ENCODE assay signal across 9 mouse cellular contexts in the genomic region with DNA sequence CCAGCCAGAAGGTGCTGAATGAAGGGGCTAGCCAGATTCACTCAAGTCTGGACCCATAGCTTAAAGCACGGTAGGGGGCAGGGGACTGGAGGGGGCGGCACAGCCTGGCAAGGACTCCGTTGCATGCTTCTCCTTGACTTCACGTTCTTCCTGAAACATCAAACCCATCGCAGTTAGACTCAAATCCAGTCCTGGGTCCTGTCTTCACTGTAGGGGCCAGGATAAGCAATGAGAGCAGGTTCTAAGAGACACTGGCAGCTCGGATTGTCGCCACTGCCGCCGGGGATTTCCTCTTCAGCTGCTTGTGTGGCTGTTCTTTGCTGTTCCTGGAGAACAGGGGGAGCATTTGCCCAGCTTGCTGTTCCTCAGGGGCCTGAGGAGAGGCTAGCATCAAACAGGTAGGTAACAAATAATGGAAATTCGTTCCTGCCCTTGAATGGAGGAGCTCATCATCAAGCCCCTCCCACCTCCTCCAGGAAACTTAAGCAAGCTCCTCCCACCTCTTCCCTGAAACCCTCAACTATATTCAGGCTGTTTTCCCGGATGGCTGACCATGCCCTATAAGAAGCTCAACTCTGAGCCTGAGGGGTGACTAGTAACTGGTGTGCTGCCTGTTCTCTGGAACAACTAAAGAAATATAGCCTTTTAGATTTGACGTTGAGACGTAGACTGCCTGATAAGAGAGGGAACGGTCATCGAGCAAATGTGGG. TPM values are rescaled to one million over a fixed set of nuclear protein-coding genes. Genes with fewer than 3 reads are reported as not detected.
A peak's percentile ranks its signal among the peaks of the same experiment; 100 is the strongest.
DNase-seq lines count a peak whose midpoint lies in the region; ATAC-seq and TF ChIP-seq lines count a peak whose summit lies in the region.
"Had no signal": no experiment of that assay in that cellular context is flagged by ENCODE, and none has a peak within 500 bp of the region (broad histone marks: within the 10 kb centered on the region; RNA-seq: fewer than 3 reads in every experiment).

No protein-coding gene starts in this region.

- no peak for ATAC-seq in liver, embryonic 14.5 days (ENCODE audit: insufficient read depth)
- ATAC-seq in stomach, embryonic 15.5 days (ENCODE audit: insufficient read depth, low FRiP score, low read depth): no peak

- intact Hi-C loops in gastrocnemius, postnatal 14 days (cut with DNase I; ENCODE audit: low total_unique reads): no loop called here

- no peak overlapping the region for H3K4me3 ChIP-seq in lung, adult 2 months (replicated peaks; ENCODE audit: extremely low read depth, low read depth, low read length)
- H3K4me3 ChIP-seq in hindbrain, embryonic 10.5 days: peak overlapping the region; percentile 44
- H3K4me3 ChIP-seq in liver, embryonic 14.5 days (ENCODE audit: insufficient read depth in 1 of 2, low read depth in 2 of 2, low read length in 2 of 2): peak overlapping the region in 1 of 2 experiments; percentile 0; a peak in 1 of 4 replicates
- H3K4me3 ChIP-seq in stomach, embryonic 15.5 days (replicated peaks): peak overlapping the region; percentile 27

- peak overlapping the region; percentile 46 for H3K27ac ChIP-seq in hindbrain, embryonic 10.5 days
- H3K27ac ChIP-seq in liver, embryonic 14.5 days: no peak overlapping the region
- no peak overlapping the region for H3K27ac ChIP-seq in stomach, embryonic 15.5 days
- H3K27ac ChIP-seq: macrophage had no signal

- no peak for TF ChIP-seq EP300 in liver, embryonic 14.5 days (IDR thresholded peaks at IDR 0.05; ENCODE audit: low read depth)

- peak; percentile 11 for DNase-seq in lung, adult 2 months
- DNase-seq in lung, postnatal 4 days: no peak
- DNase-seq in hindbrain, embryonic 10.5 days (ENCODE audit: low spot score): no peak
- no peak for DNase-seq in liver, embryonic 14.5 days (ENCODE audit: low read depth in 3 of 3, low spot score in 3 of 3)
- DNase-seq in right cerebral cortex, postnatal 4 days: no peak
- no peak for DNase-seq in frontal cortex, postnatal 10 days (ENCODE audit: low spot score in 2 of 2)
- DNase-seq in gastrocnemius, postnatal 14 days: no peak

- no peaks in the 10 kb centered on the region for H3K9me3 ChIP-seq in hindbrain, embryonic 10.5 days
- H3K9me3 ChIP-seq in liver, embryonic 14.5 days (ENCODE audit: control insufficient read depth, low read length): no peaks in the 10 kb centered on the region
- H3K9me3 ChIP-seq in stomach, embryonic 15.5 days: no peaks in the 10 kb centered on the region

- TF ChIP-seq CTCF in lung, adult 2 months (IDR thresholded peaks at IDR 0.05; ENCODE audit: insufficient read depth, low read length): no peak
- no peak for TF ChIP-seq CTCF in liver, embryonic 14.5 days (IDR thresholded peaks at IDR 0.05; ENCODE audit: low read depth)

- 29% methylated on average over 15 of the region's 15 CpGs for WGBS in lung, adult 2 months
- WGBS in hindbrain, embryonic 10.5 days: 30% methylated on average over 15 of the region's 15 CpGs
- WGBS in liver, embryonic 14.5 days (ENCODE audit: insufficient replicate concordance): 20% methylated on average over 15 of the region's 15 CpGs
- WGBS in stomach, embryonic 15.5 days: 19% methylated on average over 15 of the region's 15 CpGs

- no peak overlapping the region for H3K9ac ChIP-seq in liver, embryonic 14.5 days (replicated peaks)
- no peak overlapping the region for H3K9ac ChIP-seq in stomach, embryonic 15.5 days

- H3K4me2 ChIP-seq in liver, embryonic 14.5 days (ENCODE audit: low read depth): peak overlapping the region; percentile 36
- peak overlapping the region; percentile 47 for H3K4me2 ChIP-seq in stomach, embryonic 15.5 days

- no peak for TF ChIP-seq POLR2A in lung, adult 2 months (IDR thresholded peaks at IDR 0.05; ENCODE audit: borderline replicate concordance, extremely low read depth, low read depth, low read length)

- 0 out of 2 replicates have a peak, but pooled peaks cover 6% of the 10 kb centered on the region for H3K36me3 ChIP-seq in hindbrain, embryonic 10.5 days
- H3K36me3 ChIP-seq in liver, embryonic 14.5 days (replicated peaks; ENCODE audit: control insufficient read depth, insufficient read depth, low read depth): no peaks in the 10 kb centered on the region
- H3K36me3 ChIP-seq in stomach, embryonic 15.5 days: no peaks in the 10 kb centered on the region

- H3K27me3 ChIP-seq in hindbrain, embryonic 10.5 days (ENCODE audit: insufficient read depth, poor library complexity, severe bottlenecking): no peaks in the 10 kb centered on the region
- H3K27me3 ChIP-seq in liver, embryonic 14.5 days (ENCODE audit: control insufficient read depth, insufficient read depth, low read length): no peaks in the 10 kb centered on the region
- no peaks in the 10 kb centered on the region for H3K27me3 ChIP-seq in stomach, embryonic 15.5 days (replicated peaks)

- no peaks in the 10 kb centered on the region for H3K4me1 ChIP-seq in lung, adult 2 months (ENCODE audit: control insufficient read depth, insufficient read depth, low read length)
- H3K4me1 ChIP-seq in hindbrain, embryonic 10.5 days (replicated peaks): peaks cover 11% of the 10 kb centered on the region
- H3K4me1 ChIP-seq in liver, embryonic 14.5 days (replicated peaks; ENCODE audit: control insufficient read depth in 2 of 2, insufficient read depth in 2 of 2, low read length in 1 of 2): no peaks in the 10 kb centered on the region
- H3K4me1 ChIP-seq in stomach, embryonic 15.5 days: no peaks in the 10 kb centered on the region

RNA-seq across cellular contexts. Expression of gene Defb48, which starts 18.3 kb away (rescaled TPM):
- polyA plus RNA-seq in lung, adult 2 months (2012; rRNA removed): not detected in 2 replicates
- not detected in 2 replicates for polyA plus RNA-seq in hindbrain, embryonic 10.5 days (2016; fragmentation: Nextera tagmentation; extraction: Ambion mirVana)
- not detected in 2 replicates for polyA plus RNA-seq in liver, embryonic 14.5 days (2012; rRNA removed)
- not detected in 2 replicates for polyA plus RNA-seq in liver, embryonic 14.5 days (2014; fragmentation: Nextera tagmentation; extraction: Ambion mirVana)
- not detected in 2 replicates for polyA plus RNA-seq in stomach, embryonic 15.5 days (2015; fragmentation: Nextera tagmentation; extraction: Ambion mirVana)
- not detected for total RNA-seq in gastrocnemius, postnatal 14 days (2021)
- polyA plus RNA-seq: macrophage had no signal

RNA-seq across cellular contexts. Expression of gene Defb47, which starts 31.9 kb away (rescaled TPM):
- polyA plus RNA-seq in lung, adult 2 months (2012; rRNA removed): not detected in 2 replicates
- polyA plus RNA-seq in hindbrain, embryonic 10.5 days (2016; fragmentation: Nextera tagmentation; extraction: Ambion mirVana): not detected in 2 replicates
- not detected in 2 replicates for polyA plus RNA-seq in liver, embryonic 14.5 days (2012; rRNA removed)
- polyA plus RNA-seq in liver, embryonic 14.5 days (2014; fragmentation: Nextera tagmentation; extraction: Ambion mirVana): not detected in 2 replicates
- polyA plus RNA-seq in stomach, embryonic 15.5 days (2015; fragmentation: Nextera tagmentation; extraction: Ambion mirVana): not detected in 2 replicates
- total RNA-seq in gastrocnemius, postnatal 14 days (2021): not detected
- polyA plus RNA-seq: macrophage had no signal

RNA-seq across cellular contexts. Expression of gene Defb43, which starts 45.6 kb away (rescaled TPM):
- not detected in 2 replicates for polyA plus RNA-seq in lung, adult 2 months (2012; rRNA removed)
- polyA plus RNA-seq in hindbrain, embryonic 10.5 days (2016; fragmentation: Nextera tagmentation; extraction: Ambion mirVana): not detected in 2 replicates
- not detected in 2 replicates for polyA plus RNA-seq in liver, embryonic 14.5 days (2012; rRNA removed)
- polyA plus RNA-seq in liver, embryonic 14.5 days (2014; fragmentation: Nextera tagmentation; extraction: Ambion mirVana): not detected in 2 replicates
- polyA plus RNA-seq in stomach, embryonic 15.5 days (2015; fragmentation: Nextera tagmentation; extraction: Ambion mirVana): not detected in 2 replicates
- not detected for total RNA-seq in gastrocnemius, postnatal 14 days (2021)
- polyA plus RNA-seq: macrophage had no signal
